Mouse (Mus musculus) G1E (cell line): Measurements from ENCODE around the gene Smoc1.

ENCODE experiments used
- CTCF ChIP-seq: IDR thresholded peaks from 2 replicates; pipeline ENCODE4 v1.5.1; 2012; ENCODE audit warnings: low read depth, low read length, inconsistent platforms, mixed read lengths
- GATA1 ChIP-seq: IDR thresholded peaks from 2 replicates; pipeline ENCODE4 v1.6.1; 2012; ENCODE audit warnings: borderline replicate concordance, low read length, inconsistent platforms, mixed read lengths
- TAL1 ChIP-seq: conservative IDR thresholded peaks from 2 replicates; pipeline ENCODE4 v1.6.1; 2012; ENCODE audit warnings: low read depth, low read length, inconsistent platforms, mixed read lengths

DNA sequence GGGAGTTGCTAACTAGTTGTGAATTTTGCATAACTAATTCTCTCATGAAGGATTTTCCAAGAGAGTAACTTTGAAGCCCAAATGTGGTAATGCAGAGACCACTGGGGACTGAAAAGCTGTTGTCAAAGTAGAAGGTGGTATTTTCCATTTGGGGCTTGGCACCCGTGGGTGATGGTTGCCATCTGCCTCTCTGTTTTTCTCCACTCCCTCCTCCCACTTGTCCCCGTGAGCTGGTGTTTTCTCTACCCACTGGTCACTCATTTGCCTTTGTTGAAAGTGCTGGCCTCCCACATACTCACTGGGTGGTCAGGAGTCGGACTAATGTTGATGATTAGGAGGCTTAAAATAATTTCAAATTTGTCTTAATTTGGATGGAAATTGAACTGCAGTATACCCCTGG is 104.1 kb downstream of the Smoc1 start:
- no peak for TF ChIP-seq CTCF
- TF ChIP-seq TAL1: no peak
- no peak for TF ChIP-seq GATA1
